Mouse (Mus musculus) forebrain, embryonic 16.5 days (tissue): ENCODE measurements at regions not wholly inside any gene's neighbourhood (a gene's known extent, or its start where the extent isn't known, plus 50 kb on each side); places are given as distances from the start of the nearest gene placed in this dataset.

Source experiments
- ATAC-seq: fragments of 200-750 bp; cut with Nextera tagmentation; 2 replicates; pipeline ENCODE4 v1.8.0; 2017; ENCODE audit warnings: mild to moderate bottlenecking, moderate library complexity
- H3K27ac ChIP-seq: fragments of 300-500 bp; sonication (generic); 2 replicates; pipeline ENCODE4 v1.5.1; 2014; ENCODE audit warnings: low read length, control low read depth
- H3K27me3 ChIP-seq: fragments of 300-500 bp; sonication (generic); replicated peaks from 2 replicates; pipeline ENCODE4 v1.6.1; 2014; ENCODE audit warnings: low read length; ENCODE audit not compliant: control insufficient read depth, insufficient read depth
- H3K36me3 ChIP-seq: fragments of 300-500 bp; sonication (generic); 2 replicates; pipeline ENCODE4 v1.6.1; 2014; ENCODE audit not compliant: control insufficient read depth, insufficient read depth
- H3K4me1 ChIP-seq: fragments of 300-500 bp; sonication (generic); replicated peaks from 2 replicates; pipeline ENCODE4 v1.6.1; 2014; ENCODE audit warnings: low read length; ENCODE audit not compliant: control insufficient read depth, insufficient read depth
- H3K4me2 ChIP-seq: fragments of 300-500 bp; sonication (generic); 2 replicates; pipeline ENCODE4 v1.6.1; 2014; ENCODE audit warnings: mild to moderate bottlenecking, low read length, control low read depth
- H3K4me3 ChIP-seq: fragments of 300-500 bp; sonication (generic); replicated peaks from 2 replicates; pipeline ENCODE4 v1.5.1; 2014; ENCODE audit warnings: mild to moderate bottlenecking, low read length, control low read depth
- H3K9ac ChIP-seq: fragments of 300-500 bp; sonication (generic); replicated peaks from 2 replicates; pipeline ENCODE4 v1.6.1; 2014; ENCODE audit warnings: low read depth, low read length, control low read depth
- H3K9me3 ChIP-seq: fragments of 300-500 bp; sonication (generic); 2 replicates; pipeline ENCODE4 v1.6.1; 2016; ENCODE audit warnings: low read length; ENCODE audit not compliant: control insufficient read depth
- WGBS: fragments of 180-500 bp; shearing (Covaris S2); extraction: QIAGEN DNeasy Blood & Tissue Kit; methylation state at CpG from one replicate; pipeline ENCODE4 v1.1.7; 2014; 5-methylcytosine and 5-hydroxymethylcytosine counted together

- no peak overlapping the region for H3K4me3 ChIP-seq
- no peaks in the 10 kb centered on the region for H3K9me3 ChIP-seq
- no peak overlapping the region for H3K4me2 ChIP-seq
- no peaks in the 10 kb centered on the region for H3K36me3 ChIP-seq
- no peak for ATAC-seq
- H3K27ac ChIP-seq: no peak overlapping the region
- H3K4me1 ChIP-seq: no peaks in the 10 kb centered on the region
- WGBS: 89% methylated on average over 3 of the region's 3 CpGs
- no peaks in the 10 kb centered on the region for H3K27me3 ChIP-seq
- no peak overlapping the region for H3K9ac ChIP-seq
Measured at GRCm38 (mm10) chr3:80285246-80285645, 400.9 kb downstream of the Fam198b start.

- Histone ChIP-seq H3K27me3 (no peaks in the 10 kb centered on the region), H3K4me1 (no peaks in the 10 kb centered on the region), H3K4me2 (no peak overlapping the region), H3K9me3 (no peaks in the 10 kb centered on the region), H3K4me3 (no peak overlapping the region), H3K27ac (no peak overlapping the region), H3K36me3 (no peaks in the 10 kb centered on the region), H3K9ac (no peak overlapping the region)
- WGBS: 81% methylated on average over 4 of the region's 4 CpGs
- ATAC-seq: peak; percentile 31; the same call in 1 of the 2 replicates
Measured at GRCm38 (mm10) chr3:80293485-80293884, 409.2 kb downstream of the Fam198b start.

GRCm38 (mm10) chr3:80307632-80308031, 423.3 kb downstream of the Fam198b start:
- no peaks in the 10 kb centered on the region for H3K36me3 ChIP-seq
- no peaks in the 10 kb centered on the region for H3K27me3 ChIP-seq
- WGBS: 67% methylated on average over 4 of the region's 4 CpGs
- H3K9ac ChIP-seq: no peak overlapping the region
- H3K4me1 ChIP-seq: no peaks in the 10 kb centered on the region
- H3K4me2 ChIP-seq: no peak overlapping the region
- H3K4me3 ChIP-seq: no peak overlapping the region
- no peak for ATAC-seq
- H3K9me3 ChIP-seq: no peaks in the 10 kb centered on the region
- no peak overlapping the region for H3K27ac ChIP-seq

DNA sequence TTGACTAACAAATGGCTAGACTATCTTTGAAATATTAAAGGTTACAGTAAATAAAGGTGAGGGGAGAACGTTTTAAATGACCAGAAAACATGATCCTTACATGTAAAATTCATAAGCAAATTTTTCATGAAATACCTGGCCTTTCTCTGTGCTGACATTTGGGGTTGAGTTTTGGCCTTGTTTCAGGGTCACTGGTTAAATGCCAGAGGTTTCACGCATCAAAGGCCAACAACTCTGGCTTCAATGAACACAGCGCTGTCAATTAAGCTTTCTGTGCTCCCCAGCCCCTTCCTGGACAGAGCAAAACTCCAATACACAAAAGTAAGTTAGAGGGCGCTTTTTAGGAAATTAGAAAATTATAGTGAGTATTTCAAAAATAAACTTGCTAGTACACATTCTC, 425.6 kb downstream of the Fam198b start:
- ATAC-seq: no peak
- H3K36me3 ChIP-seq: no peaks in the 10 kb centered on the region
- no peaks in the 10 kb centered on the region for H3K27me3 ChIP-seq
- no peaks in the 10 kb centered on the region for H3K9me3 ChIP-seq
- no peaks in the 10 kb centered on the region for H3K4me1 ChIP-seq
- H3K9ac ChIP-seq: no peak overlapping the region
- H3K27ac ChIP-seq: no peak overlapping the region
- 64% methylated on average over 4 of the region's 4 CpGs for WGBS
- H3K4me2 ChIP-seq: no peak overlapping the region
- no peak overlapping the region for H3K4me3 ChIP-seq

- Histone ChIP-seq H3K36me3 (no peaks in the 10 kb centered on the region), H3K4me3 (no peak overlapping the region), H3K27me3 (no peaks in the 10 kb centered on the region), H3K4me1 (no peaks in the 10 kb centered on the region), H3K4me2 (no peak overlapping the region), H3K9ac (no peak overlapping the region), H3K27ac (no peak overlapping the region), H3K9me3 (no peaks in the 10 kb centered on the region)
- 94% methylated on average over 2 of the region's 2 CpGs for WGBS
- ATAC-seq: no peak
Measured at GRCm38 (mm10) chr3:80311689-80312088, 427.4 kb downstream of the Fam198b start.

DNA sequence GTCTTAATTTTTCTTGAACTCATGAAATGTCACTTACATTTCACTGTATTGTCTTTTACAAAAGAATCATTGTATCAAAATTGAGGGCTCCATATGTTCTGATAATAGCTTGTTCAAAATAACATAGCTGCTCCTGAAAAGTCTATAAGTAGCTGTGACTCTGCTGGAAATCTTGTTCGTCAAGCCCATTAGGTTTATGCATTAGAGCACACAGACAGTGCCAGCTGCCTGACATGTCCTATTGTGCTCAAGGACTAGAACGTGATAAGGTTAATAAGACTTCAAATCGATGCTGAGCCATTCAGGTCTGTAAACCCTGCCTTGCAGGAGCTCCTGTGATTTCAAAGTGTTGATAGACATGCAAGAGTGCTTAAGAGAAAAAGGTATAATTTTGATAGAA, 438.0 kb downstream of the Fam198b start:
- no peak for ATAC-seq
- Histone ChIP-seq H3K36me3 (no peaks in the 10 kb centered on the region), H3K4me3 (no peak overlapping the region), H3K27ac (no peak overlapping the region), H3K9ac (no peak overlapping the region), H3K4me1 (no peaks in the 10 kb centered on the region), H3K9me3 (no peaks in the 10 kb centered on the region), H3K27me3 (no peaks in the 10 kb centered on the region), H3K4me2 (no peak overlapping the region)
- WGBS: 34% methylated on average over 3 of the region's 3 CpGs

GRCm38 (mm10) chr3:80324726-80325125, 440.4 kb downstream of the Fam198b start:
- no peak overlapping the region for H3K4me3 ChIP-seq
- no peak overlapping the region for H3K4me2 ChIP-seq
- no peaks in the 10 kb centered on the region for H3K9me3 ChIP-seq
- H3K9ac ChIP-seq: no peak overlapping the region
- H3K36me3 ChIP-seq: no peaks in the 10 kb centered on the region
- no peak overlapping the region for H3K27ac ChIP-seq
- no peaks in the 10 kb centered on the region for H3K27me3 ChIP-seq
- WGBS: 90% methylated on average over 2 of the region's 2 CpGs
- no peaks in the 10 kb centered on the region for H3K4me1 ChIP-seq
- ATAC-seq: no peak

DNA sequence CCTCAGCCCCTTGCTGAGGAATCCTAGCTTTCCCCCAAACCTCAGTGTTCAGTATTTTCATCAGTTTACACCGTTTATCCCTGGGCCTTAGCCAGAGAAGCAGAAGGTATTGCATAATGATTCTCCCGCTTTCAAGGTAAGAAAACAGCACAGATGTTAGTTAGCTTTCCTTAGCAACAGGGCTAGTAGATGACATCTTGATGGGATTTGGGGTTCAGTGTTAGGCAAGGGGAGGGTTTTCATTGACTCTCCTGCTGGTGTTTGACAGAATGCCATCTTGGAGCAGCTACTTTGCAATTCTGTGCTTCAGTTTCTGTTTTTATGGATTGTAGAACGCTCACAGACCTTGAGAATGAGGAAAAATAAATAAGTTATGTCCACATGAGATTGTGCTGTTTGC, 447.4 kb downstream of the Fam198b start:
- H3K9ac ChIP-seq: no peak overlapping the region
- no peak overlapping the region for H3K4me2 ChIP-seq
- peaks cover 9% of the 10 kb centered on the region; the same call in 1 of the 2 replicates for H3K4me1 ChIP-seq
- H3K36me3 ChIP-seq: no peaks in the 10 kb centered on the region
- no peaks in the 10 kb centered on the region for H3K9me3 ChIP-seq
- H3K4me3 ChIP-seq: no peak overlapping the region
- ATAC-seq: peak; percentile 71
- H3K27me3 ChIP-seq: no peaks in the 10 kb centered on the region
- 0 out of 2 replicates have a peak overlapping the region, but pooled peaks have one; percentile 11 for H3K27ac ChIP-seq
- WGBS: 42% methylated on average over 3 of the region's 3 CpGs

GRCm38 (mm10) chr3:80334446-80334893, 450.1 kb downstream of the Fam198b start:
- Histone ChIP-seq H3K27ac (peak overlapping the region; percentile 19; the same call in 1 of the 2 replicates), H3K4me1 (peaks cover 9% of the 10 kb centered on the region; the same call in 1 of the 2 replicates)
- WGBS: 10% methylated on average over 4 of the region's 4 CpGs

DNA sequence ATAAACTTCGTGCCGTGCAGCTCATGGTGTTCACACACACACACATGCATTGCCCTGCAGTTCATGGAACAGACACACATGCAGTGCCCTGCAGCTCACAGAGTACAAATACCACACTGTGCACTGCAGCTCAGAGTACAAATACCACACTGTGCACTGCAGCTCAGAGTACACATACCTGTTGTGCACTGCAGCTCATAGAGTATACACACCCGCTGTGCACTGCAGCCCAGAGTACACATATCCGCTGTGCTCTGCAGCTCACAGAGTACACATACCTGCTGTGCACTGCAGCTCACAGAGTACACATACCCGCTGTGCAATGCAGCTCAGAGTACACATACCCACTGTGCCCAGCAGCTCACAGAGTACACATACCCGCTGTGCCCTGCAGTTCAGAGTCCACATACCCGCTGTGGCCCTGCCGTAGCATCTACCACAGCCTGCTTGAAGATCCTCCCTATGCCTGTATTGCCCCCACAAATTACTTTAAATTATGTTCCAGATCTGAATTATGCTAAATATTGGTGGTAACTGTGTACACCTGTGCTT, 451.9 kb downstream of the Fam198b start:
- H3K4me1 ChIP-seq: peaks cover 9% of the 10 kb centered on the region; the same call in 1 of the 2 replicates
- no peaks in the 10 kb centered on the region for H3K27me3 ChIP-seq
- H3K4me3 ChIP-seq: no peak overlapping the region
- H3K4me2 ChIP-seq: no peak overlapping the region
- no peak overlapping the region for H3K27ac ChIP-seq
- WGBS: 93% methylated on average over 8 of the region's 8 CpGs
- peak; percentile 42; the same call in 1 of the 2 replicates for ATAC-seq
- H3K36me3 ChIP-seq: no peaks in the 10 kb centered on the region
- H3K9ac ChIP-seq: no peak overlapping the region
- H3K9me3 ChIP-seq: no peaks in the 10 kb centered on the region

More at GRCm38 (mm10) chr3:80334446-80334893, 450.1 kb downstream of the Fam198b start:
- ATAC-seq: peak; percentile 76
- Histone ChIP-seq H3K9ac (no peak overlapping the region), H3K36me3 (no peaks in the 10 kb centered on the region), H3K4me3 (no peak overlapping the region), H3K27me3 (no peaks in the 10 kb centered on the region), H3K9me3 (no peaks in the 10 kb centered on the region), H3K4me2 (no peak overlapping the region)
